Mouse (Mus musculus) heart, postnatal 25 days (tissue): ENCODE results near the gene Prim2. TPM values are rescaled to one million over a fixed set of nuclear protein-coding genes. Genes with fewer than 3 reads are reported as not detected.
"Not testable (repeated sequence)": the region's sequence is repeated elsewhere in the genome, so short reads cannot be mapped to it uniquely, and the experiment has no call there.

Source experiments
- DNase-seq: peaks from one replicate; pipeline ENCODE4 v3.0.0; 2022; ENCODE audit warnings: low spot score
- intact Hi-C: fragments of 180-260 bp; cut with DNase I; formaldehyde crosslinking; loops from one replicate; pipeline ENCODE4 v1.15.1; 2025
- total RNA-seq, 2 experiments: library from RNA; stranded (reverse); gene quantifications; 2 replicates each; pipeline ENCODE4 v1.2.3; 2021

Gene Prim2
- total RNA-seq, 2 experiments from 2014 or later: 2.3 to 2.5 TPM

GRCm38 (mm10) chr1:33616642-33617041 is 53.0 kb downstream of the Prim2 start:
- intact Hi-C loops, DNase-seq: not testable (repeated sequence)

- intact Hi-C loops: no loop called here
- no peak for DNase-seq
These were observed 57.5 kb downstream of the Prim2 start for GRCm38 (mm10) chr1:33612100-33612499.

GRCm38 (mm10) chr1:33610026-33610721 is 59.4 kb downstream of the Prim2 start:
- intact Hi-C loops: no loop called here
- DNase-seq: no peak

GRCm38 (mm10) chr1:33608133-33608532 is 61.5 kb downstream of the Prim2 start:
- intact Hi-C loops: no loop called here
- no peak for DNase-seq

- DNase-seq: no peak
- intact Hi-C loops: no loop called here
These were observed 65.4 kb downstream of the Prim2 start for GRCm38 (mm10) chr1:33604087-33604699.

- intact Hi-C loops: no loop called here
These were observed 69.9 kb downstream of the Prim2 start for GRCm38 (mm10) chr1:33599698-33600097.

GRCm38 (mm10) chr1:33599019-33599667 is 70.5 kb downstream of the Prim2 start:
- intact Hi-C loops: no loop called here
- DNase-seq: no peak

More at GRCm38 (mm10) chr1:33599698-33600097, 69.9 kb downstream of the Prim2 start:
- DNase-seq: no peak

- no peak for DNase-seq
- intact Hi-C loops: no loop called here
These were observed 72.6 kb downstream of the Prim2 start for GRCm38 (mm10) chr1:33597043-33597442.

GRCm38 (mm10) chr1:33595936-33596335 is 73.7 kb downstream of the Prim2 start:
- intact Hi-C loops: no loop called here
- DNase-seq: no peak

- DNase-seq: no peak
- intact Hi-C loops: no loop called here
These were observed 74.6 kb downstream of the Prim2 start for GRCm38 (mm10) chr1:33594966-33595365.

- intact Hi-C loops: no loop called here
These were observed 75.7 kb downstream of the Prim2 start for GRCm38 (mm10) chr1:33593718-33594388.

GRCm38 (mm10) chr1:33591997-33592608 is 77.5 kb downstream of the Prim2 start:
- no peak for DNase-seq
- intact Hi-C loops: no loop called here

More at GRCm38 (mm10) chr1:33593718-33594388, 75.7 kb downstream of the Prim2 start:
- DNase-seq: no peak

GRCm38 (mm10) chr1:33590556-33591411 is 78.8 kb downstream of the Prim2 start:
- no peak for DNase-seq
- intact Hi-C loops: no loop called here

GRCm38 (mm10) chr1:33589531-33589930 is 80.1 kb downstream of the Prim2 start:
- intact Hi-C loops: no loop called here
- DNase-seq: no peak

- no peak for DNase-seq
- intact Hi-C loops: no loop called here
These were observed 81.0 kb downstream of the Prim2 start for GRCm38 (mm10) chr1:33588557-33588956.

GRCm38 (mm10) chr1:33584590-33584978 is 85.0 kb downstream of the Prim2 start:
- DNase-seq: no peak
- intact Hi-C loops: no loop called here

GRCm38 (mm10) chr1:33583817-33584589 is 85.6 kb downstream of the Prim2 start:
- no peak for DNase-seq
- intact Hi-C loops: no loop called here

- intact Hi-C loops: no loop called here
- DNase-seq: no peak
These were observed 91.0 kb downstream of the Prim2 start for GRCm38 (mm10) chr1:33578593-33578992.

GRCm38 (mm10) chr1:33574459-33574858 is 95.1 kb downstream of the Prim2 start:
- DNase-seq: no peak
- intact Hi-C loops: no loop called here
